Mouse (Mus musculus) heart, postnatal 0 days (tissue): Measurements from ENCODE around the gene Tnfrsf1a.

Experiments
- CTCF ChIP-seq: IDR thresholded peaks from 2 replicates; pipeline ENCODE4 v1.5.1; 2016; ENCODE audit warnings: antibody characterized with exemption, control low read depth, low read depth
- EP300 ChIP-seq: IDR thresholded peaks from 2 replicates; pipeline ENCODE4 v1.6.1; 2016; ENCODE audit warnings: antibody characterized with exemption, low read depth

- TF ChIP-seq CTCF (no peak), EP300 (no peak)
These were observed 58.5 kb downstream of the Tnfrsf1a start for GRCm38 (mm10) chr6:125407657-125408056.
